Mouse (Mus musculus) gastrocnemius, postnatal 10 days (tissue): Measurements from ENCODE around the gene Arhgap29. TPM values are rescaled to one million over a fixed set of nuclear protein-coding genes. Genes with fewer than 3 reads are reported as not detected.

Experiments
- DNase-seq: peaks from one replicate; pipeline ENCODE4 v3.0.0; 2021; ENCODE audit warnings: mixed read lengths
- total RNA-seq, 2 experiments: library from RNA; stranded (reverse); gene quantifications; 2 replicates each; pipeline ENCODE4 v1.2.3; 2021

The Arhgap29 gene
- total RNA-seq, 2 experiments from 2014 or later, result 40.9 to 54.1 TPM

- no peak for DNase-seq
Observed at GRCm38 (mm10) chr3:122010292-122010691, 58.0 kb downstream of the Arhgap29 start.

- no peak for DNase-seq
Observed at GRCm38 (mm10) chr3:122012464-122012863, 60.1 kb downstream of the Arhgap29 start.

- no peak for DNase-seq
Observed at GRCm38 (mm10) chr3:122018421-122018820, 66.1 kb downstream of the Arhgap29 start.

GRCm38 (mm10) chr3:122019159-122019558 lies 66.8 kb downstream of the Arhgap29 start:
- no peak for DNase-seq

GRCm38 (mm10) chr3:122021029-122021652 lies 68.8 kb downstream of the Arhgap29 start:
- DNase-seq, result no peak

GRCm38 (mm10) chr3:122022355-122022754 lies 70.0 kb downstream of the Arhgap29 start:
- no peak for DNase-seq

- DNase-seq, result no peak
Observed at GRCm38 (mm10) chr3:122026676-122027075, 74.3 kb downstream of the Arhgap29 start.

GRCm38 (mm10) chr3:122027776-122028175 lies 75.4 kb downstream of the Arhgap29 start:
- no peak for DNase-seq

- no peak for DNase-seq
Observed at GRCm38 (mm10) chr3:122033248-122033837, 81.0 kb downstream of the Arhgap29 start.

- DNase-seq, result no peak
Observed at GRCm38 (mm10) chr3:122034240-122034639, 81.9 kb downstream of the Arhgap29 start.

GRCm38 (mm10) chr3:122035092-122035491 lies 82.8 kb downstream of the Arhgap29 start:
- DNase-seq, result no peak

- no peak for DNase-seq
Observed at GRCm38 (mm10) chr3:122040522-122040921, 88.2 kb downstream of the Arhgap29 start.

- DNase-seq, result no peak
Observed at GRCm38 (mm10) chr3:122043102-122043501, 90.8 kb downstream of the Arhgap29 start.

GRCm38 (mm10) chr3:122043799-122044547 lies 91.6 kb downstream of the Arhgap29 start, which contains the start of gene Abca4:
Abca4 (plus strand) TSS chr3:122044443.
- no peak for DNase-seq

- peak; percentile 67 for DNase-seq
Observed at GRCm38 (mm10) chr3:122046187-122046620, 93.9 kb downstream of the Arhgap29 start.

- no peak for DNase-seq
Observed at GRCm38 (mm10) chr3:122047402-122047801, 95.1 kb downstream of the Arhgap29 start.

GRCm38 (mm10) chr3:122047921-122048861 lies 95.8 kb downstream of the Arhgap29 start:
- peak; percentile 73 for DNase-seq

- no peak for DNase-seq
Observed at GRCm38 (mm10) chr3:122049158-122049557, 96.8 kb downstream of the Arhgap29 start.

- DNase-seq, result no peak
Observed at GRCm38 (mm10) chr3:122058439-122059198, 106.3 kb downstream of the Arhgap29 start.

- DNase-seq, result no peak
Observed at GRCm38 (mm10) chr3:122062586-122062985, 110.2 kb downstream of the Arhgap29 start.
